Mouse (Mus musculus) urinary bladder, postnatal 0 days (tissue): ENCODE measurements around the gene Otud7b. TPM values are rescaled to one million over a fixed set of nuclear protein-coding genes. Genes with fewer than 3 reads are reported as not detected.

Experiments
- polyA plus RNA-seq: library from polyadenylated mRNA; unstranded; fragments of >200 nt; fragmentation: Nextera tagmentation; extraction: Ambion mirVana; gene quantifications from 2 replicates; pipeline ENCODE4 v1.2.1, GENCODE M21; 2015

The Otud7b gene
- polyA plus RNA-seq, result 18.0 and 20.8 TPM in 2 replicates

GRCm38 (mm10) chr3:96104261-96105065, at the start of gene Otud7b:
TSS of gene Otud7b (plus strand) at chr3:96104527.

DNA sequence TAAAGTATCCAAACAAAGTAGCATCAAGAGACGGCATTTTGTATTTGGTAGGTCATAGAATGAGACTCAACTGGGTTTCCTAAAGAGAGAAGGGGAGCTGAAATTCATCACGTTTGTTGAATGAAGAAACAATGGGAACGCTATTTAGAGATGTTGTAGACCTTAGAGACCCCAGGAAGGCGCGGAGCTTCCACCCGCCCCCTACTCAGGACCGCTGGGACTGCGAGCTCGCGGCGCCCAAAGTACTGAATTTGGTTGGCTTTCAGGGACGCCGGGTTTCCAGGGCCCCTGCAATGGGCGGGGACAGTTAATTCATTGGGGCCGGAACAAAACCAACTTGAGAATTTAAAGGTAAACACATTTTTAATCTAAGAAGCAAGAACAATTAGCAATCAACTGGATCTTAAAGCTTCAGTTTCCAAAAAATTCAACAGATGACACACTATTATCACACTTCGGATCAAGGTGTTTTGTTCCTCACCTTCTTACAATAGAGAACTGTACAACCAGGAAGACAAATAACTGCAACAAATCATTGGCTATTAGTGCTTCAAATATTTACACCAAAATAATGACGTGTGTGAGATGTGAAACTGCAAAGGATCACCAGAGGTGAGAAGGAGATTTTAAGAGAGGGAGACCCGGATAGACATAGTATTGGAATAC, 46.0 kb upstream of the Otud7b start, which contains the start of gene Vps45:
Gene Vps45, minus strand, starts transcription at position 236 of the 666 bp plus-strand sequence.

GRCm38 (mm10) chr3:96161869-96162840, 57.8 kb downstream of the Otud7b start, which contains the start of gene Mtmr11:
TSS of gene Mtmr11 (plus strand) at chr3:96162004.

DNA sequence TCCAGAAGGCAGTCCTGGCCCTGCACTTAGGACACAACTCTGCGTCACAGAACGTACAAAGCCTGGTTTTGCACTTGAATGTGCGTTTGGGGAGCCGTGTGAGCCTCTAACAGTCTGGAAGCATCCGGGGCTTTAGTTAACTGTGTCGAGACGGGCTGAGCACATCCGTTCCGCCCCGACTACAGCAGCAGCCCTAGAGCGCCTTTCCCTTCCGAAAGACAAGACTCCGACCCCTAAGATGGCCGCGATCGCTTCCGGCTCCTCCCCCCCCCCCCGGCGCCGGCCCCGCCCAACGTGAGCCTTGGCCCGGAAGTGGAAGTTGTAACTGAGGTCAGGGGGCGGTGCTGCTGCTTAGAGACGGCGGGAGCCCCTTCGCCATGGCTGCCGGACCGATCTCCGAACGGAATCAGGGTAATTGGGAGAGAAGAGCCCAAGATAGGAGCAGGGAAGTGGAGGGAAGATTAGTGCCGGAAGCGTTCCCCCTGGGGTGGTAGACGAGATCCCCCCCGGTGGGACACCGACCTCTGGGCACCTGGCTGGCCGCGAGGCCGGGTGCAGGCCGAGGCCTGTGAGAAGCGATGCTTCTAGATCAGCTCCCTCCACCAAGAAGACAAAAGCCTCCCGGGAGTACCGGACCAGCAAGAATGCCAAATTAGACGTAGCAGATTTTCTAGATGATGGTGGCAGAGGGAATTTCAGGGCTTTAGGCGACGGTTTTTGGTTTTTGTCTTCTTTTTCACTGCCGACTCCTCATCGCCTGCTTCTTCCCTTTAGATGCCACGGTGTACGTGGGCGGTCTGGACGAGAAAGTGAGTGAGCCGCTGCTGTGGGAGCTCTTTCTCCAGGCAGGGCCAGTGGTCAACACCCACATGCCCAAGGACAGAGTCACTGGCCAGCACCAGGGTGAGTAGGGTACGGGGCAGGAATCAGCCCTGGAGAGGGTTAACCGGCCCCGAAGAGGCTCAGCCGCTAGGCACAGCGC, 68.2 kb downstream of the Otud7b start, which contains the start of gene Sf3b4:
Gene Sf3b4, plus strand, starts transcription at position 136 of the 982 bp plus-strand sequence.

GRCm38 (mm10) chr3:96180727-96181477, 76.6 kb downstream of the Otud7b start, which contains the start of gene Sv2a:
TSS of gene Sv2a (plus strand) at chr3:96181151.

Other genes starting within 250 kb of the Otud7b start
- 15.3 and 16.2 TPM in 2 replicates for gene Prpf3, start 248.6 kb upstream of the Otud7b start, polyA plus RNA-seq
- gene Mrps21, start 233.0 kb upstream of the Otud7b start, polyA plus RNA-seq, result 288 and 312 TPM in 2 replicates
- gene Ciart, start 222.3 kb upstream of the Otud7b start, polyA plus RNA-seq, result 3.9 and 4.4 TPM in 2 replicates
- gene BC028528, start 212.5 kb upstream of the Otud7b start, polyA plus RNA-seq, result 20.5 and 32.2 TPM in 2 replicates
- gene Aph1a, start 210.6 kb upstream of the Otud7b start, polyA plus RNA-seq, result 35.9 and 36.7 TPM in 2 replicates
- gene Car14, start 199.8 kb upstream of the Otud7b start, polyA plus RNA-seq, result 13.1 and 14.6 TPM in 2 replicates
- 71.5 and 95.6 TPM in 2 replicates for gene Anp32e, start 175.3 kb upstream of the Otud7b start, polyA plus RNA-seq
- 100 and 115 TPM in 2 replicates for gene Plekho1, start 108.5 kb upstream of the Otud7b start, polyA plus RNA-seq
- gene Vps45, start 46.1 kb upstream of the Otud7b start, polyA plus RNA-seq, result 24.9 and 26.9 TPM in 2 replicates
- 13.2 and 15.1 TPM in 2 replicates for gene Mtmr11, start 57.5 kb downstream of the Otud7b start, polyA plus RNA-seq
- 80.2 and 87.8 TPM in 2 replicates for gene Sf3b4, start 67.8 kb downstream of the Otud7b start, polyA plus RNA-seq
- 2.2 and 2.8 TPM in 2 replicates for gene Sv2a, start 76.6 kb downstream of the Otud7b start, polyA plus RNA-seq
- gene Bola1, start 115.2 kb downstream of the Otud7b start, polyA plus RNA-seq, result 40.9 and 46.7 TPM in 2 replicates
- not detected in 2 replicates for gene Hist2h2ab, start 115.3 kb downstream of the Otud7b start, polyA plus RNA-seq
- 1.8 and 3.0 TPM in 2 replicates for gene Hist2h2ac, start 116.4 kb downstream of the Otud7b start, polyA plus RNA-seq
- 3.3 and 3.4 TPM in 2 replicates for gene Hist2h2be, start 116.6 kb downstream of the Otud7b start, polyA plus RNA-seq
- 2.2 and 3.0 TPM in 2 replicates for gene Hist2h3c2, start 134.6 kb downstream of the Otud7b start, polyA plus RNA-seq
- 129 and 159 TPM in 2 replicates for gene Hist2h2aa2, start 135.7 kb downstream of the Otud7b start, polyA plus RNA-seq
- 43.1 and 47.9 TPM in 2 replicates for gene Hist2h2aa1, start 141.0 kb downstream of the Otud7b start, polyA plus RNA-seq
- 0.58 and 1.5 TPM in 2 replicates for gene Hist2h3c1, start 142.2 kb downstream of the Otud7b start, polyA plus RNA-seq
- 4.2 and 7.1 TPM in 2 replicates for gene Hist2h4, start 158.8 kb downstream of the Otud7b start, polyA plus RNA-seq
- 12.7 and 16.3 TPM in 2 replicates for gene Hist2h3b, start 164.1 kb downstream of the Otud7b start, polyA plus RNA-seq
- 0.95 and 1.8 TPM in 2 replicates for gene Hist2h2bb, start 165.2 kb downstream of the Otud7b start, polyA plus RNA-seq
- gene Fcgr1, start 189.4 kb downstream of the Otud7b start, polyA plus RNA-seq, result 4.6 and 8.0 TPM in 2 replicates